Mouse (Mus musculus) G1E (cell line): ENCODE data around the gene Nipa2. TPM values are rescaled to one million over a fixed set of nuclear protein-coding genes. Genes with fewer than 3 reads are reported as not detected.
A peak's percentile ranks its signal among the peaks of the same experiment; 100 is the strongest.

Source experiments
- ATAC-seq: 2 replicates; pipeline ENCODE4 v1.8.0; 2016; ENCODE audit warnings: mild to moderate bottlenecking; ENCODE audit not compliant: insufficient number of reproducible peaks, poor library complexity, low FRiP score, severe bottlenecking; ENCODE audit errors: extremely low read depth
- DNase-seq: peaks from one replicate; pipeline ENCODE4 v3.0.0; 2012; ENCODE audit warnings: low spot score
- H3K27me3 ChIP-seq: 2 replicates; pipeline ENCODE4 v1.6.1; 2012; ENCODE audit warnings: mild to moderate bottlenecking, low read length, inconsistent platforms; ENCODE audit not compliant: insufficient read depth
- H3K36me3 ChIP-seq: replicated peaks from 2 replicates; pipeline ENCODE3; 2012; ENCODE audit warnings: mild to moderate bottlenecking, inconsistent platforms
- H3K4me1 ChIP-seq: 2 replicates; pipeline ENCODE4 v1.6.1; 2012; ENCODE audit warnings: low read depth, low read length, inconsistent platforms, mixed read lengths; ENCODE audit not compliant: insufficient read depth
- H3K4me3 ChIP-seq: 2 replicates; pipeline ENCODE4 v1.5.1; 2012; ENCODE audit warnings: low read depth, mild to moderate bottlenecking, inconsistent platforms, low read length, moderate library complexity, mixed read lengths
- H3K9me3 ChIP-seq: replicated peaks from 2 replicates; pipeline ENCODE4 v1.6.1; 2012; ENCODE audit warnings: inconsistent platforms
- CTCF ChIP-seq: IDR thresholded peaks from 2 replicates; pipeline ENCODE4 v1.5.1; 2012; ENCODE audit warnings: low read depth, low read length, inconsistent platforms, mixed read lengths
- GATA1 ChIP-seq: IDR thresholded peaks from 2 replicates; pipeline ENCODE4 v1.6.1; 2012; ENCODE audit warnings: borderline replicate concordance, low read length, inconsistent platforms, mixed read lengths
- GATA2 ChIP-seq: IDR thresholded peaks from 2 replicates; pipeline ENCODE4 v1.6.1; 2012; ENCODE audit warnings: low read depth, low read length, inconsistent platforms, borderline replicate concordance
- POLR2AphosphoS5 ChIP-seq: IDR thresholded peaks from 2 replicates; pipeline ENCODE4 v1.6.1; 2012; ENCODE audit warnings: low read depth, low read length, inconsistent platforms; ENCODE audit not compliant: insufficient replicate concordance
- TAL1 ChIP-seq: conservative IDR thresholded peaks from 2 replicates; pipeline ENCODE4 v1.6.1; 2012; ENCODE audit warnings: low read depth, low read length, inconsistent platforms, mixed read lengths
- polyA plus RNA-seq: library from polyadenylated mRNA; stranded (reverse); fragments of >175 nt; gene quantifications from 2 replicates; pipeline ENCODE4 v1.2.3, GENCODE M21; 2012
- total RNA-seq, 2 experiments: library from RNA; stranded (forward) in 1 of 2; stranded (reverse) in 1 of 2; fragments of 200-1000 nt in 1 of 2; fragments of >200 nt in 1 of 2; fragmentation: Nextera tagmentation in 1 of 2; gene quantifications; 2 replicates each; pipeline ENCODE4 v1.2.3; 2014 to 2017

The Nipa2 gene
- total RNA-seq (2014; fragmentation: Nextera tagmentation) (57.3 and 59.1 TPM in 2 replicates), total RNA-seq (2017) (45.7 and 46.8 TPM in 2 replicates), polyA plus RNA-seq (8.4 and 8.9 TPM in 2 replicates)

DNA sequence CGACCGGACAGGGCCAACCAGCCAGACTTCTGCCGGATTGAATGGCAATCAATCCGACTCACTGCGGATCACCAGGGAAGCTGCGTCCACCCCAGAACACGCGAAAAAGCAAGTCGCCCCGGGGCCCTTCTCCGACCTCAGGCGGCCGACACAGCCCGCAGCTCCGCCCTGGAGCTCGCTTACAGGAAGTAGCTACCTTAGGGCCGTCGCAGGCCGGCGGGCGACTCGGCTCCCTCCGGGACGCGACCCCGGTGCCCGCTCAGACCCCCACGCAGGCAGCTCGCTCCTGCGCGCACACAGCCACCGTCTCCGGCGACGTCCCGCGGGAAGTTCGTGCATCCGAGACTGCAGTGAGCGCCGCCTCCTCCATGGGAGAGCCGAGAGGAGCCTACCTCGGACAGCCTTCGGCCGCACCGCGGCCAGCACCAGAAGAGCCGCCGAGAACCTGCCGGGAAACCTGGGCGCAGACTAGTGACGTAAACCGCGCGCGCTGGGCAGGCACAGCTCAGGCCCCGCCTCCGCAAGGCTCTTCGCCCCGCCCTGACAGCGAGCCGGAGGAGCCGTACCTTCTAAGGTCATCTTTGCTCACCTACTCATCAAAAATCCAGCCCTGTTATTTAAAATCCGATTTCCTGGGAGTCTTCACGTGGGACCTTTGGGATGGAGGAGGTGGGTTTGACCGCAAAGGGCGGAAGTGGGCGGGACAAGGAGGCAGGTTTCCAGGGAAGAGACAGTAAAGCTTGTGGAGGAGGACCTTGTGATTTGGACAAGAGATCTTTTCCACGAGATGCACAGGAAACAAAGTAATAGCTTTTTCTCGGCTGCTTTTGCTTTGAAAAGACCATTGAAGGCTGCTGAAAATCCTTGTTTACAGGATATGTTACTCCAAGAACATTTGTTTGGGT is at the start of gene Nipa2:
Nipa2 (minus strand) TSS at position 473 of the 905 bp plus-strand sequence.
- peak; percentile 82 for ATAC-seq

DNA sequence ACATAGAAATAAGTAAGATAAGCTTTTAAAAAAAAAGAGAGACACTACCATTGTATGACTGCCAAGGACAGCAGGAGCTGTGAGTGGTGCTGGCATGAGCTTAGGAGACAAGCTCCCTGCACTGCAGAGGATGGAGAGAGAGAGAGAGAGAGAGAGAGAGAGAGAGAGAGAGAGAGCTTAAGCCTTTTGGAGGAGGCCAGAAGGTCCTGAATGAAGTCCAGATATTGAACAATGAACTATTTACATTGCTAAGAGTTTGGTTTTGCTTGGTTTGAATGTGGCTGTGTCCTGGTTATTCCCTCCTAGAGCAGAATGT is 48.7 kb upstream of the Nipa2 start:
- Histone ChIP-seq H3K4me1 (peaks cover 50% of the 10 kb centered on the region), H3K36me3 (peaks cover 48% of the 10 kb centered on the region), H3K4me3 (no peak overlapping the region), H3K27me3 (no peaks in the 10 kb centered on the region), H3K9me3 (no peaks in the 10 kb centered on the region)
- ATAC-seq (no peak), DNase-seq (no peak)
- TF ChIP-seq GATA2 (no peak), TAL1 (no peak), POLR2AphosphoS5 (no peak), GATA1 (no peak), CTCF (no peak)

More for the DNA sequence above, at the start of gene Nipa2:
- DNase-seq: peak; percentile 83
- TF ChIP-seq POLR2AphosphoS5: no peak
- TF ChIP-seq GATA1: no peak
- TF ChIP-seq GATA2: no peak
- TF ChIP-seq CTCF: no peak
- no peak for TF ChIP-seq TAL1
- Histone ChIP-seq H3K4me1 (peaks cover 34% of the 10 kb centered on the region), H3K4me3 (peak within 1 kb of the TSS; percentile 98), H3K36me3 (peaks cover 26% of the 10 kb centered on the region), H3K27me3 (no peaks in the 10 kb centered on the region), H3K9me3 (no peaks in the 10 kb centered on the region)

DNA sequence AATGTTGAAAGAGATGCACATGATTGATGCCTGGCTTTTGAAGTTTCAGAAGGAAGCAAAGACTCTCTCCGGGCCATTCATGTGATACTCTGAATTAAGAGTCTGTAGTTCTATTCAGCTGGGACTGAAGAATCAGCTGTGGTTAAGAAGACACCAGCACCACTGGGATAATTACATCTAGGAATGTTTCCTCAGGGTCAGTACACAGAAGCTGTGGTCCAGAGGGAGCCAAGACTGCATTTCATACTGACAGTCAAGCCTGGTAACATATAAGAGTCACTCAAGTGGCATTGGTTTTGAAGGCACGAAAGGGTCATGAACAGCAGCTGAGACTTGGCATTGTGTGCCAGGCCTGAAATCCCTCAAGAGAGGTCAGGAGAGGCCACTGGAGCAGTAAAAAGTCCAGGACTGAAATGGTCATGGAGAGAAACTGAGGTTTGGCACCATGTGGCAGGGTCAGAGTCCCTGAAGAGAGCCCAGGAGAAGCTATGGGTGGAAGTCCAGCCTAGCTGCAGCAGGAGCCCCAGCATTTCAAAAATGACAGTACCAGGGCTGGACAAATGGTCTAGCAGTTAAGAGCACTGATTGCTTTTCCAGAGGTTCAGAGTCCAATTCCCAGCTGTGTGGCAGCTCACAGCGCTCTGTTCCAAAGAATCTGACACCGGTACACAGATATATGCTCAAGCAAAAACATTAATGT is 48.2 kb upstream of the Nipa2 start:
- Histone ChIP-seq H3K27me3 (no peaks in the 10 kb centered on the region), H3K4me3 (no peak overlapping the region), H3K4me1 (peaks cover 47% of the 10 kb centered on the region), H3K36me3 (peaks cover 49% of the 10 kb centered on the region), H3K9me3 (no peaks in the 10 kb centered on the region)
- ATAC-seq (no peak), DNase-seq (no peak)
- TF ChIP-seq GATA1 (no peak), TAL1 (no peak), POLR2AphosphoS5 (no peak), CTCF (no peak), GATA2 (no peak)

DNA sequence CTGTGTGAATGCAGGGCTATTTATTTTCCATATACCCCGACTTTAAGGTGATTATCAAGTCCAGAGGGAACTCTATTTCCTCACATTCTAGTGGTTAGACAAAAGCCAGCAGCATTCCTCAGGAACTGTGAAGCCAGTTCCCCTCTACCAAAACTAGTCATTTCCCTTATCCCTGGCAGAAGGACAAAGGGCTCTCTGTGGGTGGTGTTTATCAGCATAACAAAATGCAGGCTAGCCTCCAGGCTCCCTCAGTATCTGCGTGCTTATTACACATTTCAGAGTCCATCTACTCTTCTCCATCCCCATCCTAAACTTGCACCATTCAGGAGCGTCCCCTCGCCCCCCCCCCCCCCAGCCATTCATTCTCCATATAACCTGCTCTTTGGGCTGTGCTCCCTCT is 36.7 kb upstream of the Nipa2 start:
- Histone ChIP-seq H3K9me3 (no peaks in the 10 kb centered on the region), H3K36me3 (peaks cover 74% of the 10 kb centered on the region), H3K4me1 (peaks cover 17% of the 10 kb centered on the region), H3K4me3 (no peak overlapping the region), H3K27me3 (no peaks in the 10 kb centered on the region)
- TF ChIP-seq GATA1 (no peak), GATA2 (no peak), TAL1 (no peak), CTCF (no peak), POLR2AphosphoS5 (no peak)
- no peak for DNase-seq
- ATAC-seq: no peak

DNA sequence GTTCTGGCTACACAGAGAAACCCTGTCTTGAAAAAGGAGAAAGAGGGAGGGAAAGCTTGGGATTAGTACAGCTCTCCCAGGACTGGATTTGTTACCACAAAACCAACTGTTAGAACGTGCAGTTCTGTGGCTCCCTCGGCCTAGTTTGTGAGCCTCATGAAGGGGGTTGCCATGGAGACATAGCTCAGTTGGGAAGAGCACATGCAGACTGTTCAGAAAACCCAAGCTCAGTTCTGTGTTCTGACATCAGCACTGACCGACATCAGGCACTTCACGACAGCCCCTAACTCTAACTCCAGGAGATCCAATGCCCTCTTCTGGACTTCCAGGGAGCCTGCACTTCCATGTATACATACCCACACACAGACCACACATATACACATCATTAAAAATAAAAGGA is 32.7 kb upstream of the Nipa2 start:
- DNase-seq: no peak
- peaks cover 67% of the 10 kb centered on the region for H3K36me3 ChIP-seq
- no peak overlapping the region for H3K4me3 ChIP-seq
- no peaks in the 10 kb centered on the region for H3K27me3 ChIP-seq
- peaks cover 16% of the 10 kb centered on the region for H3K4me1 ChIP-seq
- no peak for TF ChIP-seq GATA2
- TF ChIP-seq CTCF: no peak
- no peak for TF ChIP-seq POLR2AphosphoS5
- TF ChIP-seq GATA1: no peak
- no peak for TF ChIP-seq TAL1
- no peak for ATAC-seq
- H3K9me3 ChIP-seq: no peaks in the 10 kb centered on the region

DNA sequence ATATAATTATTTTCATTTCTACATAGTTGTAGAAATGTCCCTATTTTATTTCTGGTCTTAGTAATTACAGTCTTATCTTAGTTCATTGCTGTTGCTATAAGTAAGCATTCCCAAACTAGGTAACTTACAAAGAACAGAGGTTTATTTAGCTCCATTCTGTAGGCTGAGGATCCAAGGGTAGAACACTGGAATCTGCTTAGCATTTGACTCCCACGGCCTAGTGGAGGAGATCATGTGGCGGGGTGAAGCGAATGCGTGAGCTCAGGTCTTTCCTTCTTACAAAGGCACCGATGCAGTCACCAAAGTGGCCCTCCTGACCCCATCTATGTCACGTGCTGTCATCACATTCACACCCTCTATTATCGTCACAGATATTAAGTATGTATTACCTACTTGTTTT is 29.6 kb upstream of the Nipa2 start:
- Histone ChIP-seq H3K4me3 (no peak overlapping the region), H3K4me1 (peaks cover 8% of the 10 kb centered on the region; the same call in 1 of the 2 replicates), H3K9me3 (0 out of 2 replicates have a peak, but pooled peaks cover 2% of the 10 kb centered on the region), H3K27me3 (no peaks in the 10 kb centered on the region), H3K36me3 (peaks cover 62% of the 10 kb centered on the region)
- ATAC-seq (no peak), DNase-seq (no peak)
- TF ChIP-seq GATA2: no peak
- no peak for TF ChIP-seq CTCF
- no peak for TF ChIP-seq GATA1
- no peak for TF ChIP-seq TAL1
- no peak for TF ChIP-seq POLR2AphosphoS5
